Mouse (Mus musculus): ENCODE measurements around the gene Wfikkn1. TPM values are rescaled to one million over a fixed set of nuclear protein-coding genes. Genes with fewer than 3 reads are reported as not detected.

The Wfikkn1 gene
- total RNA-seq, 2 experiments from 2014 or later: 0.78 to 1.1 TPM

DNA sequence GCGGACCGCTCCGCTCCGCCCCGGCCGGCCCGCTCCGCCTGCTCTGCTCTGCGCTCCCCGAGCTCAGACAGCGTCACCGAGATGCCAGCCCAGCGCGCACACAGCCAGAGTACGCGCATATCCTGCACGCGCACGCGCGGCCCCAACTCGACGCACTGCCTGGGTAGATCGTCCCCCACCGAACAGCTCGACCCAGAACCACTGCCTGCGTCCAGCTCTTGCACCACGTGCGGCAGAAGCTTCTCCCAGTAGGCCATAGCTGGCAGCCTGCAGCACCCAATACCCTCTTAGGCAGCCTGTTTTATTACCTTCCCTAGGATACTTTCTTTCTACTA is 43.6 kb downstream of the Wfikkn1 start, which contains the start of gene Rhbdl1:
Rhbdl1 (minus strand) TSS at position 220 of the 335 bp plus-strand sequence.
- DNase-seq: peak; percentile 70

DNA sequence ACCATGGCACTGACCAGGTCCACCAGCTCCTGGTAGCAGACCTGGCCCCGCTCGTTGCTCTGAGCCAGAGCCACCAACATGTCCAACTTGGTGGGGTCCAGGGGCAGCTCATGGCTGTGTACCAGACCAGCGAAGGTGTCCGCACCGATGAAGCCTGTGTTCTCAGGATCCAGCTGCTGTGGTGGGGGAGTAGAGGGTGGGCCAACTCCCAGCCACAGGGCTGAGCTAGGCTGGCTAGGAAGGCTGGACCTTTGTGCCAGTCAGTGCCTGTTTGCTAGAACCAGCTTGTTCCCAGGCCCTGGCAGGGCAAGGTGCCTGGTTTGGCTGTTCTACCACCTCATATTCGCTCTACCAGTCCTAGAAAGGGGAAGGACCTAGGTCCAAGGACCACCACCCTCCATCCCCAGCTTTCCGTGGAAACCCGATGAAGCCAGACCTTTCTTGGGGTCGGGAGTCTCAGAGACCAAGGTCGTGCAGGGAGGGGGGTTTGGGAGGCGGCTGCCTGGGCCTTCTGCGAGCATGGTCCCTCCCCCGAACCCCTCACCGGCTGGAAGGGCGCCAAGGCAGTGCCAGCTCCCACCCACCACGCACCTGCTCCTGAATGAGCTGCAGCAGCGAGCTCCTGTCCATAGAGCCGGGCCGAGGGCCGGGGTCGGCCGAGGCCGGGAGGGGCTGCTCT is 44.1 kb downstream of the Wfikkn1 start:
- no peak for DNase-seq

DNA sequence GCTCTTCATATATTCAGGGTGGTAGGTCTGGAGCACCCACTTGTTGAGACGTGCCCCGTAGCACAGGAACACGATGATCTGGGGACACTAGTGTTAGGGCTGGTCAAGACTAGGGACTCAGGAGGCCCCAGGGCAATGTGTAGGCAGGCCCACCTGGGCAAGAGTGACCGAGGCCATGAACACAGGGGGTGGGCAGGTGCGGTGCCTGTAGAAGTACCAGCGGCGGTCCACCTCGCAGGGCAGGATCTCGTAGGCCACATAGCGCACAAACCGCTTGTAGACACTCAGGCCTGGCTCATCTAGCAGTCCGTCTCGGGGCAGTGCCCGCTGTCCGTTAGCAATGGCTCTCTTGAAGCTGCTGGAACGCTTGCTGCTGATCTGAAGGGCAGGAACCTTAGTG is 44.8 kb downstream of the Wfikkn1 start:
- no peak for DNase-seq

DNA sequence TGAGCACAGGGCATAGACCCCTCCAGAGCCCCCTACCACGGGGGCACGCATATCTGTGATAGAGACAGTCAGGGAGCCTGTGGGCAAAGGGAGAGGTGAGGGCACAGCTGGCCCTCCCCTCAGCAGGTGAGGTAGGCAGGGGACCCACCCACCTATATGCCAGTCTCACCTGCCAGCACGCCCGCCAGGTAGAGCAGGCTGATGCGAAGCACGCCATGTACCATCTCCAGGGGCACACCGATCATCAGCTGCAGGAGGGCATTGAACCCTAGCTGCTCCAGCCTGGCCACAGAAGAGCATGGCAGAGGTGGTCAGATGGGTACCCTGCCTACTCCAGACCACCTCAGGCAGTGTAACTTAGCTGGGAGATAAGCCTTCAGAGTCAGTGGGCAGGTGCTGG is 45.4 kb downstream of the Wfikkn1 start:
- DNase-seq: no peak

DNA sequence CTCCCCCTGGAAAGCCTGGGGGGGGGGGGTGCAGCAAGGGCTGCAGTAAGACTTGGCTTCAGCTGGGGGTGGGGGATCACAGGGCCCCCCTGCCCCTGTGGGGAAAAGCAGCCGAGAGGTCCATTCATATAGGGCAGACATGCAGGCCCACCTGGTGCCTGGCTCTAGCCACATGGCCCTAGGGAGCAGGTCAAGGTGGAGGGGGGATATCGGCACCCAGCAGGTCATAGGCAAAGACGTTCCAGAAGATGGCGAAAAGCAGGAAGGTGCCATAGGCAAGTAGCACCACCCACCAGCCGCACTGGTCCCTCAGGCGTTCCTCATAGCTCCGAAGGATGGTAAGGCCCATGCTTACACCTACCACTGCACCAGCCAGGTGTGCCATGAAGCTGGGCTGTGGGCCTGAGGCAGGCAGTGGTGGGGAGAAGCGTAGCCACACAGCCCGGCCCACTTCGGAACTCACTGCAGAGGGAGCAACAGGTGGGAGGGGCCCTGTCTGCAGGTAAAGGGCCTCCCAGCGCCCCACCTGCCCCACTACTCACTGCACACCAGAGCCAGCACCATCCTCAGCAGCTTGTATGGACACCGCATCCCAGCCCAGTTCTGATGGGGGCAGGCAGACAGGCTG is 45.9 kb downstream of the Wfikkn1 start:
- DNase-seq: no peak

DNA sequence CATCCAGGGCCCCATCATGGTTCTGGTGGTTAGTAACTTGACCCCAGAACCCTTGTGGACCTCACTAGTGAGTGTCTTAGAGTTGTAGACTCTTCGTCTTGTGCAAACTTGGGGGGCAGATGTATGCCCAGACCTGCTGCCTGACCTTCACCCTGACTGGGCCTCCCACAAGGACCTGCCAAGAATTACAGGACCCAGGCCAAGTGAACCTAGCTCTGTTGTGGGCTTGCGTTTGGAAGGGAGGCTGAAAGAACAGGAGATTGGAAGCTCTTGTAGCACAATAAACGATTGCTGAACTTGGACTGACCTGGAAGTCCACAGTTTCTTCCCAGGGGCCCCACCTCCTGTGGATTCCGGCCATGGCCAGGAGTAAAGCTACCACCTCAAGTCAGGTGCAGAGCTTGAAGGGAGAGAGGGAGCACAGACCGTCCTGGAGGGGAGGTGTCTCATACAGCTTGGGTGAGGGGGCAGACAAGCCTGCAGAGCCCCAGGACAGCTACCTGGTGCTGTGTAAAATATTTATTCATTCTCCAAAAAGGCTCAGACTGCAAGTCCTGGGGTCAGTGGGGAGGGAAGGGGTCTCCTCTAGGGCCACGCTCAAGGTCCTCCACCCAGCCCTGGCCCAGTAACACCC is 46.6 kb downstream of the Wfikkn1 start:
- no peak for DNase-seq

DNA sequence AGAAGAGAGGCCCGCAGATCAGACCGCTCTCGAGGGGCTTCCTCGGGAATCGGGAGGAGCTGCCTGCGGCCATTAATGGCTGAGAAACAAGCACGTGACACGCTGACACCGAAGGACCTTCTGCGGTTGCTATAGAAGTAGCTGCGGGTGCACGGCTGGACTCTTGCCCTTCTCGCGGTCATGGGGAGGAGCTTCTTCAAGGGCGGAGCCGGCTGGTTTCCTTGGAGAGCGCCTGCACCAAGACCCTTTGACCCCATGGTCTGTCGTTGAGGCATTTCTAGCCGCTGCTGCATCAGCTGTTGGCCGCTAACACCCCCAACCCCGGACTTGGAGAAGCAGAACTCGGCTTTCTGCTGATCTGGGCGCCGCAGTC is 47.4 kb downstream of the Wfikkn1 start, which contains the start of gene Stub1:
Stub1 (minus strand) TSS at position 114 of the 373 bp plus-strand sequence.
- peak; percentile 93 for DNase-seq

DNA sequence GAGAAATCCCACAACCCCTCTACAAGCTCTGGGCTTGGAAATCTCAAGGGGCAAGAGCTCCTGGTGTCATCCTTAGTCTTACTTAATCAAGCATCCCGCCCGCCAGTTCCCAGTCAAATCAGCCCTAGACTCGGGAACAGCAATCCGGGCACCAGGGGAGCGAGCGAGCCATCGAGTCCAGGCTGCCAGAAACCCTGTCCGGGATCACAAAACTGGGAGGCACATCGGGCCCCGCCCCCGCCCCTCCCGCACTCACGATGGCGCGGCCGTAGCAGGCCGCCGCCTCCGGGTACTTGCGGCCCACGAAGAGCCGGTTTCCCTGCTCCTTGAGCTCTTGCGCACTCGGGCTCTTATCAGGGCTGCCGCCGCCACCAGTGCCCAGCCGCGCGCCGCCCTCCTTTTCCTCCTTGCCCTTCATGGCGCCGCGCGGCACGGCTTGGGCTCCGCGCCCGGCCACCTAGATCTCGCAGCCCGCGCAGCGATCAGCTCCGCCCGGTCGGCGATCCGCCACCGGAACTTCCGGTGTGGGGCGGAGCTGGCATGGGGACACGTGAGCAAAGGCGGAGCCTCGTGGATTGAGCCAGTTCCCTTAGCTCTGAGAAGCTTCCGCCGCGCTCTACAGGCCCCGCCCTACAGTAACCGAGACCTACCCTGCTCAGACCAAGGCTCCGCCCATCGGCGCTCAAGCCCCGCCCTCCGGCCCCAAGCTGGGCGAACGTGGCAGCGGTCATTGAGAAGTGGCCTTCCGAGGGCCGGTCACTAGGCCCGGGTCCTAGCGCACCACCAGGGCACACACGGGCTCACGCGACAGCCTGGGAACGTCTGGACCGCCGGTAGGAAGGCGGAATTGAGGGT is 48.0 kb downstream of the Wfikkn1 start:
- DNase-seq: peak; percentile 100

DNA sequence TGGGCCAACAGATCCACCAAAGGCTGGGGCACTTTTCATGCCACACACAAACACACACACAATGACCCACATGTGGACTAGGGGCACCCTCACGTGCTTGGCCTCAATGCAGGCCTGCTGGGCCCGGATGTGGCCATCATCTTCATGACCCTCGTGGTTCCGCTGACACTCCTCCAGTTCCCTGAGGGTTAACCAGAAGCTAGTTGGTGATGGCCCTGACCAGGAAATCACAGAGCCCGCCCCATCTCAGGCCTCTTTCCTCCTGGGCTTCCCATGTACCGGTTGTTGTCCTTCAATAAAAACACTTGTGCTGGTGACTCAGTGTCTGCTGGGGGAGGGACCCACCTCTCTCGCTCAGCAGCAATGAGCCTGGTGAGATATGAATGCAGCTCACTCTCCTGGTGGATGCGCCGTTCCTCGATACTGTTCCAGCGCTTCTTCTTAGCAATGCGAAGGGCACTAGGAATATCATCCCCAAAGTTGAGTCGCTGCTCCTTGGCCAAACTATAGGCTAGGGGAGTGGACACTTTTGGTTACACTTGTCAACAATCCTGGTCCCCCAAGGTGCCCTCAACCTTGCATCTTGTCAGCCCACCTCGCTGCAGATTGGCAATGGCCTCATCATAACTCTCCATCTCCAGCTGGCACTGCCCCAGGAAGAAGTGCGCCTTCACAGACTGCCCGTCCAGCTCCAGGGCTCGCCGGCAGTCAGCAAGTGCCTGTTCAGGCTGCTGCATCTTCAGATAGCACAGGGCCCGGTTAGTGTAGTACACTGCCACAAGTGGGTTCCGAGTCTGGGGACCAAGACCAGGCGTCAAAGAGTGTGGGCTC is 49.0 kb downstream of the Wfikkn1 start:
- DNase-seq: peak; percentile 48

DNA sequence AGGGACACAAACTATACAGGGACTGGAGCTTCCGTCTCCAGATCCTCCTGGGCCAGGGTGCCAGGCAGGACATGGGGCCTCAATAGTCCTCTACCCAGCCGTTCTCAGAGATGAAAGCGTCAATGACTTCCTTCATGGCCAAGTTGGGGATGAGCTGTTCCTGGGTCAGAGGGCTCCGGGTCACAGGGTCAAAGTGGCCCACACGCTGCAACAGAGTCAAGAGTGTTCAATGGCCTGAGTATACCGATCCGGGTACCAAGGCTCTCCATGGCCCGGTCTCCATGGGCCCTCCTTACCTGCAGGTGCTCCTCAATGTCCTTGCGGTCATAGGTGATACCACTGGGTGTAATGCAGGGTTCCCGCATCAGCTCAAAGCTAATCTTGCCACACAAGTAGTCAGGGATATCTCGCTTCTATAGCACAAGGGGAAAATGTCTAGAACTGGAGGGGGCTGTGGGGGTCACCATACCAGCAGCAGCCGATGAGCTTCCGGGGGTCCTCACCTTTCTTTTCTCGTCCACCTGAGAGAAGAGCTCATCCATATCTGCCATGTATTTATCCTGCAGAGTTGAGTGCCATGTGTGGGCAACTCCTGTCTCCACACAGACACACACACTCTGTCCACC is 49.7 kb downstream of the Wfikkn1 start:
- DNase-seq: no peak

DNA sequence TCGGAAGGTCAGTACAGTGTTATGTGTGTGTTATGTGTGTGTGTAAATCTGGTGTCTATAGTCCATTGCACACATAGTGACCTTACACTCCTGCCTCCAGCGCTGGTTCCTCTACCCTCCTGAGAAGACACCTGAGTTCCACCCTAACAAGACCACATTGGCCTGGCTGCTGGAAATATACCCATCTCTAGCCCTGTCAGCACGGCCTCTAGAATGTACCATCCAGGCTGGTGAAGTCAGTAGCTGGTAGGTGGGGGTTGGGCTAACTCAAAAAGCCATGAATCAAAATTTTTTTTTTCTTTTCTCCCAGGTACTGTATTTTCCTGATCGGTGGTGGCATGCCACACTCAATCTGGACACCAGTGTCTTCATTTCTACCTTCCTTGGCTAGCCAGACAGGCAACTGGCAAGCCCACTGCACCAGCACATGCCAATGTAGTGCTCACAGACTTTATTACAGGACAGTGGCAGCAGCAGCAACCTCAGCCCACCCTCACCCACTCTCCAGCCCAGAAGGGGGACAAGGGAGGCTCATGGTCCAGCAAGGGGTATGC is 50.4 kb downstream of the Wfikkn1 start:
- DNase-seq: no peak

DNA sequence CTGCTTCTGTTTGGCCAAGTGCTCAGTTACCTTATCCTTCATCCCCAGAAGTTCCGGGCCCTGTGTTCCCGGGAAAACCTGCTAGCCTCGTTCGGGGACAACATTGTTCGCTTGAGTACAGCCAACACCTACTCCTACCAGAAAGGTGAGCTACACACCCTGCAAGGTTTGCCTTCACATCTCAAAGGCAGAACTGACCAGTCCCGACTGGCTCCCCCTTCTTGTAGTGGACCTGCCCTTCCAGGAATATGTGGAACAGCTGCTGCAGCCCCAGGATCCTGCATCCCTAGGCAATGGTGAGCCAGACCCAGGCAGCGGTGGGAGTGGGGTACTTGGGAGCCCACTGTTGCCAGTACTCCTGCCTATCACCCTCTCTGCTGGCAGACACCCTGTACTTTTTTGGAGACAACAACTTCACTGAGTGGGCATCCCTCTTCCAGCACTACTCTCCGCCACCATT is 51.1 kb downstream of the Wfikkn1 start:
- no peak for DNase-seq

DNA sequence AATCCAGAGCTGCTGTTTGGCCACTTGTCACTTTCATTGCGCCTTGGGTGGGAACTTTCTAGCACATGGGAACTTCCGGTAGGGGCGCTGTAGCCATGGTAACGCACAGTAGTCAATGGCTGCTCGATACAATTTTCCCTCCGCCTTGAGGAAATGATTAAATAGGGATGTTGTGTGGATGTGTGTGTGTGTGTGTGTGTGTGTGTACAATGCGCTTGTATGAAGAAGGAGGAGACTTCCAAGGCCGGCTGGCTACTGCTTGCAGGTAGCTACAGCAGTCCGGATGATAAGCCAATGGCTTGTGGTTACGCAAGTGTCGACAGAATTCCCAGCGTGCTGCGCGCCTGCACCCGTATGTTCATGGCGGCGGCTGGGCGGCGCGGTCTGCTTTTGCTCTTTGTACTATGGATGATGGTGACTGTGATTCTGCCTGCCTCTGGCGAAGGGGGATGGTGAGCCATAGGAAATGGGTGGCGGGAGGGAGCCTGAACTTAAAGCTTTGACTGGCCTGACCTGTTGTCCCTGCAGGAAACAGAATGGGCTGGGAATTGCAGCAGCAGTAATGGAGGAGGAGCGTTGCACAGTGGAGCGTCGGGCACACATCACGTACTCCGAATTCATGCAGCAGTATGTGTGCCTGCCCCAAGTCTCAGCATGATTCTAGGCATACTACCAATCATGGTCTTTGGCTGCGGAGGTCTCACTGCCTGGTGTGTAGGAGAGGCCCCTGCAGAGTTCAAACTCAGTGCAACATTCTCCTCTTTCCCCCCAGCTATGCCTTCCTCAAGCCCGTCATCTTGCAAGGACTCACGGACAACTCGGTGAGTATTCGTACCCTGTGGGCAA is 51.7 kb downstream of the Wfikkn1 start, which contains the start of gene Jmjd8:
Jmjd8 (plus strand) TSS at position 156 of the 846 bp plus-strand sequence.
- DNase-seq: peak; percentile 69

DNA sequence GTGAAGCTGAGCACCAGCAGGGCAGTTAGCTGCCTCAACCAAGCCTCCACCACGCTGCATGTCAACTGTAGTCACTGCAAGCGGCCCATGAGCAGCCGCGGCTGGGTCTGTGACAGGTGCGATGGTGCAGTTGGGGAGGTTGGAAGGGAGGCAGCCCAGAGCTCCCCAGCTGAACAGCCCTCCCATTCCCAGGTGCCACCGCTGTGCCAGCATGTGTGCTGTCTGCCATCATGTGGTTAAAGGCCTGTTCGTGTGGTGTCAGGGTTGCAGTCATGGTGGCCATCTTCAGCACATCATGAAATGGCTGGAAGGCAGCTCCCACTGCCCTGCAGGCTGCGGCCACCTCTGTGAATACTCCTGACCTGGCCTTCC is 52.4 kb downstream of the Wfikkn1 start:
- no peak for DNase-seq

Small RNA genes lying within 50 kb of the gene (microRNA-seq; reads per million reads assigned to microRNA genes)
- 0.95 to 1.3 reads per million in 2 experiments for gene Mir3082

Other genes with a start within 250 kb of the Wfikkn1 start
- gene Gng13, start 163.7 kb downstream of the Wfikkn1 start, total RNA-seq (2021): not detected
- 1 to 10 TPM; 3.2 to 4.3 TPM for gene Chtf18, start 153.4 kb downstream of the Wfikkn1 start, total RNA-seq (2021)
- 1 to 10 TPM; 3.8 to 5.6 TPM for gene Rpusd1, start 153.2 kb downstream of the Wfikkn1 start, total RNA-seq (2021)
- gene Mslnl, start 144.8 kb downstream of the Wfikkn1 start, total RNA-seq (2021): not detected
- gene Msln, start 126.5 kb downstream of the Wfikkn1 start, total RNA-seq (2021): under 1 TPM; 0.65 to 0.80 TPM
- 10 to 100 TPM; 24.3 to 28.4 TPM for gene Narfl, start 107.1 kb downstream of the Wfikkn1 start, total RNA-seq (2021)
- 10 to 100 TPM; 16.8 to 22.2 TPM for gene Haghl, start 95.2 kb downstream of the Wfikkn1 start, total RNA-seq (2021)
- gene Ccdc78, start 94.3 kb downstream of the Wfikkn1 start, total RNA-seq (2021): not detected
- gene Fam173a, start 88.0 kb downstream of the Wfikkn1 start, total RNA-seq (2021): 10 to 100 TPM; 38.3 to 39.4 TPM
- gene AC134908.4, start 85.2 kb downstream of the Wfikkn1 start, total RNA-seq (2021): not detected
- 10 to 100 TPM; 51.5 to 57.4 TPM for gene Metrn, start 83.7 kb downstream of the Wfikkn1 start, total RNA-seq (2021)
- gene Fbxl16, start 71.8 kb downstream of the Wfikkn1 start, total RNA-seq (2021): 1 to 10 TPM; 2.1 to 2.3 TPM
- 10 to 100 TPM in 1 of 2 experiments, 1 to 10 TPM in 1; 10.0 to 10.8 TPM for gene Wdr24, start 57.2 kb downstream of the Wfikkn1 start, total RNA-seq (2021)
- gene Jmjd8, start 52.0 kb downstream of the Wfikkn1 start, total RNA-seq (2021): 10 to 100 TPM; 22.1 to 25.8 TPM
- 10 to 100 TPM; 95.7 to 99.9 TPM for gene Stub1, start 47.5 kb downstream of the Wfikkn1 start, total RNA-seq (2021)
- 10 to 100 TPM in 1 of 2 experiments, 1 to 10 TPM in 1; 9.8 to 10.9 TPM for gene Rhbdl1, start 43.6 kb downstream of the Wfikkn1 start, total RNA-seq (2021)
- 1 to 10 TPM; 5.8 to 7.3 TPM for gene Gm20683, start 39.1 kb downstream of the Wfikkn1 start, total RNA-seq (2021)
- 10 to 100 TPM; 36.8 TPM for gene Rhot2, start 36.0 kb downstream of the Wfikkn1 start, total RNA-seq (2021)
- 1 to 10 TPM; 3.3 to 5.2 TPM for gene Wdr90, start 19.4 kb downstream of the Wfikkn1 start, total RNA-seq (2021)
- 10 to 100 TPM; 57.9 to 61.8 TPM for gene Mcrip2, start 12.1 kb downstream of the Wfikkn1 start, total RNA-seq (2021)
- gene Mettl26, start 5.8 kb downstream of the Wfikkn1 start, total RNA-seq (2021): 10 to 100 TPM; 20.7 to 23.1 TPM
- 10 to 100 TPM in 1 of 2 experiments, 1 to 10 TPM in 1; 9.3 to 12.6 TPM for gene Rab40c, start 38.9 kb upstream of the Wfikkn1 start, total RNA-seq (2021)
- 10 to 100 TPM; 38.4 to 39.1 TPM for gene Pigq, start 64.1 kb upstream of the Wfikkn1 start, total RNA-seq (2021)
- gene Nhlrc4, start 64.1 kb upstream of the Wfikkn1 start, total RNA-seq (2021): not detected
- gene A930017K11Rik, start 71.7 kb upstream of the Wfikkn1 start, total RNA-seq (2021): not detected
- gene Capn15, start 104.9 kb upstream of the Wfikkn1 start, total RNA-seq (2021): 1 to 10 TPM; 6.7 to 8.6 TPM
- gene Rab11fip3, start 188.7 kb upstream of the Wfikkn1 start, total RNA-seq (2021): 10 to 100 TPM; 37.9 to 41.5 TPM
- gene Decr2, start 209.5 kb upstream of the Wfikkn1 start, total RNA-seq (2021): 1 to 10 TPM; 5.6 to 6.1 TPM
- gene Nme4, start 214.7 kb upstream of the Wfikkn1 start, total RNA-seq (2021): 1 to 10 TPM; 4.9 to 6.4 TPM
- 1 to 10 TPM; 1.3 to 1.7 TPM for gene Tmem8, start 232.4 kb upstream of the Wfikkn1 start, total RNA-seq (2021)
- 10 to 100 TPM; 48.4 to 52.3 TPM for gene Mrpl28, start 242.6 kb upstream of the Wfikkn1 start, total RNA-seq (2021)

Data from gastrocnemius, postnatal 10 days (tissue).